Mouse (Mus musculus) midbrain, postnatal 0 days (tissue): ENCODE results near the gene Ccdc65. TPM values are rescaled to one million over a fixed set of nuclear protein-coding genes. Genes with fewer than 3 reads are reported as not detected.

Source experiments
- ATAC-seq: fragments of 200-750 bp; cut with Nextera tagmentation; 2 replicates; pipeline ENCODE4 v1.8.0; 2017; ENCODE audit warnings: moderate number of reproducible peaks, mild to moderate bottlenecking, moderate TSS enrichment, moderate library complexity; ENCODE audit not compliant: low FRiP score
- DNase-seq: peaks from one replicate; pipeline ENCODE4 v3.0.0-alpha.2; 2015; ENCODE audit warnings: low spot score
- H3K27ac ChIP-seq: fragments of 300-500 bp; sonication (generic); 2 replicates; pipeline ENCODE4 v1.5.1; 2014; ENCODE audit warnings: low read depth, mild to moderate bottlenecking, low read length, mixed read lengths
- H3K27me3 ChIP-seq: fragments of 300-500 bp; sonication (generic); 2 replicates; pipeline ENCODE4 v1.6.1; 2014; ENCODE audit warnings: low read length, control low read depth, mixed read lengths; ENCODE audit not compliant: insufficient read depth
- H3K36me3 ChIP-seq: fragments of 300-500 bp; sonication (generic); 2 replicates; pipeline ENCODE4 v1.6.1; 2014; ENCODE audit warnings: low read length, control low read depth, mixed read lengths; ENCODE audit not compliant: insufficient read depth
- H3K4me1 ChIP-seq: fragments of 300-500 bp; sonication (generic); 2 replicates; pipeline ENCODE4 v1.6.1; 2014; ENCODE audit warnings: mild to moderate bottlenecking, control low read depth, antibody characterized with exemption, low read length, mixed read lengths; ENCODE audit not compliant: insufficient read depth
- H3K4me2 ChIP-seq: fragments of 300-500 bp; sonication (generic); 2 replicates; pipeline ENCODE4 v1.6.1; 2014; ENCODE audit warnings: low read depth, mild to moderate bottlenecking, low read length, mixed read lengths; ENCODE audit not compliant: poor library complexity, severe bottlenecking
- H3K4me3 ChIP-seq: fragments of 300-500 bp; sonication (generic); 2 replicates; pipeline ENCODE4 v1.5.1; 2014; ENCODE audit warnings: low read depth, mild to moderate bottlenecking, low read length, moderate library complexity
- H3K9ac ChIP-seq: fragments of 300-500 bp; sonication (generic); replicated peaks from 2 replicates; pipeline ENCODE4 v1.6.1; 2014; ENCODE audit warnings: mild to moderate bottlenecking, low read length, moderate library complexity, mixed read lengths; ENCODE audit not compliant: poor library complexity, severe bottlenecking
- H3K9me3 ChIP-seq: fragments of 300-500 bp; sonication (generic); 2 replicates; pipeline ENCODE4 v1.6.1; 2016; ENCODE audit warnings: low read length, control low read depth
- CTCF ChIP-seq: IDR thresholded peaks from 2 replicates; pipeline ENCODE4 v1.5.1; 2016; ENCODE audit warnings: antibody characterized with exemption, mild to moderate bottlenecking
- WGBS: fragments of 180-500 bp; shearing (Covaris S2); extraction: QIAGEN DNeasy Blood & Tissue Kit; methylation state at CpG from one replicate; pipeline ENCODE4 v1.1.7; 2014; 5-methylcytosine and 5-hydroxymethylcytosine counted together
- polyA plus RNA-seq: library from polyadenylated mRNA; unstranded; fragments of >200 nt; fragmentation: Nextera tagmentation; extraction: Ambion mirVana; gene quantifications from 2 replicates; pipeline ENCODE4 v1.2.1, GENCODE M21; 2015
- total RNA-seq: library from RNA; depleted of rRNA; stranded (reverse); fragments of >200 nt; gene quantifications from 2 replicates; pipeline ENCODE4 v1.2.3, GENCODE M21; 2014

Gene Ccdc65
- total and polyA plus RNA-seq, 2 experiments from 2014 or later = 9.1 to 11.4 TPM

GRCm38 (mm10) chr15:98722854-98723253 is 14.8 kb downstream of the Ccdc65 start:
- H3K9me3 ChIP-seq = no peaks in the 10 kb centered on the region
- no peaks in the 10 kb centered on the region; the same call in 1 of the 2 replicates for H3K27me3 ChIP-seq
- no peak overlapping the region for H3K9ac ChIP-seq
- no peak overlapping the region for H3K27ac ChIP-seq
- ATAC-seq (no peak), DNase-seq (no peak)
- no peak for TF ChIP-seq CTCF
- WGBS = 77% methylated on average over 14 of the region's 14 CpGs
- H3K4me1 ChIP-seq = peaks cover 4% of the 10 kb centered on the region; the same call in 1 of the 2 replicates
- H3K36me3 ChIP-seq = 0 out of 2 replicates have a peak, but pooled peaks cover 5% of the 10 kb centered on the region
- H3K4me3 ChIP-seq = no peak overlapping the region
- no peak overlapping the region for H3K4me2 ChIP-seq

- WGBS = 32% methylated on average over 18 of the region's 19 CpGs
- Histone ChIP-seq H3K27ac (no peak overlapping the region), H3K36me3 (no peaks in the 10 kb centered on the region), H3K9me3 (no peaks in the 10 kb centered on the region), H3K27me3 (no peaks in the 10 kb centered on the region; the same call in none of the 2 replicates), H3K4me3 (no peak overlapping the region), H3K4me1 (peaks cover 4% of the 10 kb centered on the region; the same call in 1 of the 2 replicates), H3K4me2 (peak overlapping the region; percentile 28), H3K9ac (no peak overlapping the region)
- no peak for TF ChIP-seq CTCF
- no peak for ATAC-seq
- no peak for DNase-seq
Observed at GRCm38 (mm10) chr15:98724441-98724840, 16.4 kb downstream of the Ccdc65 start.

- H3K9ac ChIP-seq = no peak overlapping the region
- 83% methylated on average over 4 of the region's 4 CpGs for WGBS
- no peak overlapping the region for H3K4me3 ChIP-seq
- DNase-seq (no peak), ATAC-seq (no peak)
- H3K27me3 ChIP-seq = no peaks in the 10 kb centered on the region; the same call in none of the 2 replicates
- H3K9me3 ChIP-seq = no peaks in the 10 kb centered on the region
- no peak for TF ChIP-seq CTCF
- no peak overlapping the region for H3K4me2 ChIP-seq
- H3K4me1 ChIP-seq = peaks cover 4% of the 10 kb centered on the region; the same call in 1 of the 2 replicates
- H3K27ac ChIP-seq = no peak overlapping the region
- H3K36me3 ChIP-seq = no peaks in the 10 kb centered on the region
Observed at GRCm38 (mm10) chr15:98726079-98726478, 18.1 kb downstream of the Ccdc65 start.

- Histone ChIP-seq H3K4me1 (peaks cover 4% of the 10 kb centered on the region; the same call in 1 of the 2 replicates), H3K9me3 (no peaks in the 10 kb centered on the region), H3K27me3 (no peaks in the 10 kb centered on the region; the same call in none of the 2 replicates), H3K9ac (no peak overlapping the region), H3K4me3 (peak overlapping the region; percentile 41; the same call in 1 of the 2 replicates), H3K36me3 (no peaks in the 10 kb centered on the region), H3K27ac (no peak overlapping the region), H3K4me2 (peak overlapping the region; percentile 95)
- no peak for DNase-seq
- no peak for ATAC-seq
- TF ChIP-seq CTCF = no peak
- WGBS = 41% methylated on average over 7 of the region's 7 CpGs
Observed at GRCm38 (mm10) chr15:98726746-98727145, 18.7 kb downstream of the Ccdc65 start.

GRCm38 (mm10) chr15:98727443-98728321 is 19.7 kb downstream of the Ccdc65 start, which contains the start of gene Fkbp11:
Fkbp11 (minus strand) TSS chr15:98728198.
- H3K27ac ChIP-seq = no peak within 1 kb of the TSS

GRCm38 (mm10) chr15:98728366-98728765 is 20.4 kb downstream of the Ccdc65 start:
- TF ChIP-seq CTCF = no peak
- 37% methylated on average over 9 of the region's 9 CpGs for WGBS
- peaks cover 4% of the 10 kb centered on the region; the same call in 1 of the 2 replicates for H3K4me1 ChIP-seq
- no peaks in the 10 kb centered on the region for H3K36me3 ChIP-seq
- DNase-seq (no peak), ATAC-seq (no peak)
- no peak overlapping the region for H3K27ac ChIP-seq
- H3K9me3 ChIP-seq = no peaks in the 10 kb centered on the region
- H3K9ac ChIP-seq = no peak overlapping the region
- peak overlapping the region; percentile 95 for H3K4me2 ChIP-seq
- H3K27me3 ChIP-seq = no peaks in the 10 kb centered on the region; the same call in none of the 2 replicates
- H3K4me3 ChIP-seq = peak overlapping the region; percentile 41; the same call in 1 of the 2 replicates

More at GRCm38 (mm10) chr15:98727443-98728321, 19.7 kb downstream of the Ccdc65 start, which contains the start of gene Fkbp11:
- H3K9ac ChIP-seq = peak within 1 kb of the TSS; percentile 52
- no peak for TF ChIP-seq CTCF
- peak within 1 kb of the TSS; percentile 41 for H3K4me3 ChIP-seq
- H3K27me3 ChIP-seq = no peaks in the 10 kb centered on the region; the same call in none of the 2 replicates
- WGBS = under 1% methylated on average over 39 of the region's 39 CpGs
- DNase-seq = peak; percentile 45
- peaks cover 4% of the 10 kb centered on the region; the same call in 1 of the 2 replicates for H3K4me1 ChIP-seq
- H3K9me3 ChIP-seq = no peaks in the 10 kb centered on the region
- H3K36me3 ChIP-seq = no peaks in the 10 kb centered on the region
- peak; percentile 74 for ATAC-seq
- H3K4me2 ChIP-seq = peak within 1 kb of the TSS; percentile 95
